ENCODE assay signal across 11 mouse cellular contexts in the genomic region with DNA sequence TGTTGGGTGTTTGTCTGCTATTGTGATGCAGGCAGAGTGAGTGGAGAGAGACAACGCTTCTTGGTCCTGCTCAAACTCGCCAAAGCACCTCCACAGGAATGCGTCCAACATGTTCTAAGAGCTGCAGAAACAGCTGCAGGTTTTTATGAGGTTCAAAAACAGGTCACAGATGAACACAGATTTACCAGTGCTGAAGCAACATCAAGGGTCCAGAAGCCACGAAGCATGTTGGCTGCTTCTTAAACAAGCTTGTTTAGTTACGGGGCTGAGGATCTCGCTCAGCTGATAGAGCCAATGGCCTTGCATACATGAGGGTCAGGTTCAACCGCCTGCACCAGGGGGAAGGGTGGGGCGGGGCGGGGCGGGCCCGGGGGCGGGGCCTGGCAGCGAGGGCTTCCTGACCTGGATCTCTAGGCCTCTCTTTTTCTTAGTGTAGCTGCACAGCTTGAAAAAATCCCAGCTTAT. TPM values are rescaled to one million over a fixed set of nuclear protein-coding genes. Genes with fewer than 3 reads are reported as not detected.
DNase-seq lines count a peak whose midpoint lies in the region; ATAC-seq and TF ChIP-seq lines count a peak whose summit lies in the region.
"Had no signal": no experiment of that assay in that cellular context is flagged by ENCODE, and none has a peak within 500 bp of the region (broad histone marks: within the 10 kb centered on the region; RNA-seq: fewer than 3 reads in every experiment).

No protein-coding gene starts in this region.

- no peaks in the 10 kb centered on the region for H3K36me3 ChIP-seq in testis, adult 2 months (ENCODE audit: control insufficient read depth, insufficient read depth, low read length)
- peaks cover 20% of the 10 kb centered on the region for H3K36me3 ChIP-seq in limb, embryonic 14.5 days (ENCODE audit: control insufficient read depth, insufficient read depth, low read length)
- no peaks in the 10 kb centered on the region; the same call in 1 of the 2 replicates for H3K36me3 ChIP-seq in stomach, embryonic 14.5 days (ENCODE audit: control insufficient read depth, insufficient read depth, low read length)

- H3K4me1 ChIP-seq in testis, adult 2 months (ENCODE audit: control insufficient read depth, insufficient read depth, low read length) = peaks cover 8% of the 10 kb centered on the region
- peaks cover 15% of the 10 kb centered on the region for H3K4me1 ChIP-seq in limb, embryonic 14.5 days (ENCODE audit: control insufficient read depth, insufficient read depth, low read length)
- H3K4me1 ChIP-seq in stomach, embryonic 14.5 days (ENCODE audit: control insufficient read depth, insufficient read depth, low read length) = peaks cover 7% of the 10 kb centered on the region; the same call in 1 of the 2 replicates
- H3K4me1 ChIP-seq in cerebellum, adult 2 months (ENCODE audit: control insufficient read depth, insufficient read depth, low read length) = no peaks in the 10 kb centered on the region

- H3K4me2 ChIP-seq in limb, embryonic 14.5 days (replicated peaks; ENCODE audit: low read depth, low read length, severe bottlenecking) = 0 out of 2 replicates have a peak overlapping the region, but pooled peaks have one; percentile 6
- no peak overlapping the region for H3K4me2 ChIP-seq in stomach, embryonic 14.5 days (replicated peaks; ENCODE audit: low read depth, low read length)
- H3K4me2 ChIP-seq: heart, embryonic 13.5 days had no signal

- H3K27me3 ChIP-seq in testis, adult 2 months (ENCODE audit: control insufficient read depth, insufficient read depth, low read length) = no peaks in the 10 kb centered on the region
- no peaks in the 10 kb centered on the region for H3K27me3 ChIP-seq in limb, embryonic 14.5 days (ENCODE audit: control insufficient read depth, insufficient read depth, low read length)
- H3K27me3 ChIP-seq in stomach, embryonic 14.5 days (ENCODE audit: control insufficient read depth, insufficient read depth, low read length) = no peaks in the 10 kb centered on the region
- no peaks in the 10 kb centered on the region for H3K27me3 ChIP-seq in cerebellum, adult 2 months (ENCODE audit: control insufficient read depth, insufficient read depth, low read length)

- H3K9me3 ChIP-seq in limb, embryonic 14.5 days (ENCODE audit: control insufficient read depth, low read length) = no peaks in the 10 kb centered on the region
- no peaks in the 10 kb centered on the region for H3K9me3 ChIP-seq in stomach, embryonic 14.5 days (ENCODE audit: control insufficient read depth, low read depth, low read length)
- H3K9me3 ChIP-seq: heart, embryonic 13.5 days had no signal

- H3K9ac ChIP-seq in limb, embryonic 14.5 days (ENCODE audit: low read depth, low read length, severe bottlenecking) = no peak overlapping the region
- H3K9ac ChIP-seq in stomach, embryonic 14.5 days (replicated peaks; ENCODE audit: low read depth, low read length) = no peak overlapping the region
- H3K9ac ChIP-seq: heart, embryonic 13.5 days had no signal

- no peak for TF ChIP-seq POLR2A in testis, adult 2 months (IDR thresholded peaks at IDR 0.05; ENCODE audit: control insufficient read depth, low read depth, low read length)
- TF ChIP-seq POLR2A in limb, embryonic 14.5 days (IDR thresholded peaks at IDR 0.05; ENCODE audit: borderline replicate concordance, extremely low read depth, insufficient read depth, insufficient read length) = no peak
- TF ChIP-seq POLR2A in cerebellum, adult 2 months (IDR thresholded peaks at IDR 0.05; ENCODE audit: borderline replicate concordance, insufficient read depth, low read length) = no peak

- WGBS in limb, embryonic 14.5 days = 3% methylated on average over 13 of the region's 13 CpGs
- WGBS in stomach, embryonic 14.5 days = 13% methylated on average over 13 of the region's 13 CpGs
- WGBS in cerebellum, adult 2 months = 39% methylated on average over 13 of the region's 13 CpGs

- peak; percentile 34 for DNase-seq in adrenal gland, postnatal 14 days
- no peak for DNase-seq in adrenal gland, adult 18-20 months (ENCODE audit: low spot score in 2 of 2)
- DNase-seq in testis, postnatal 14 days (ENCODE audit: low spot score) = no peak
- DNase-seq in limb, embryonic 14.5 days (ENCODE audit: low spot score) = peak; percentile 84
- no peak for DNase-seq in cerebellum, adult 2 months
- no peak for DNase-seq in adrenal gland, adult 8-10 months
- DNase-seq: right cerebral cortex, postnatal 4 days had no signal

- no peak for TF ChIP-seq CTCF in testis, adult 2 months (IDR thresholded peaks at IDR 0.05; ENCODE audit: control insufficient read depth, insufficient read depth, insufficient replicate concordance, low read depth, low read length)
- TF ChIP-seq CTCF in cerebellum, adult 2 months (IDR thresholded peaks at IDR 0.05; ENCODE audit: borderline replicate concordance, insufficient read depth, low read depth, low read length) = no peak

- peak overlapping the region; percentile 43; the same call in 1 of the 2 replicates for H3K27ac ChIP-seq in testis, adult 2 months (ENCODE audit: control insufficient read depth, insufficient read depth, low read depth, low read length)
- peak overlapping the region; percentile 40 for H3K27ac ChIP-seq in limb, embryonic 14.5 days (replicated peaks; ENCODE audit: low read depth, low read length)
- H3K27ac ChIP-seq in stomach, embryonic 14.5 days (ENCODE audit: low read length) = peak overlapping the region; percentile 78
- H3K27ac ChIP-seq in cerebellum, adult 2 months (ENCODE audit: insufficient read depth, low read length) = no peak overlapping the region
- H3K27ac ChIP-seq: heart, embryonic 13.5 days had no signal

- ATAC-seq in limb, embryonic 14.5 days (ENCODE audit: low FRiP score, low read depth) = peak; percentile 90
- peak; percentile 83 for ATAC-seq in stomach, embryonic 14.5 days (ENCODE audit: insufficient number of reproducible peaks, insufficient read depth, low FRiP score, low read depth)
- ATAC-seq: forebrain, embryonic 14.5 days had no signal

- no peak overlapping the region for H3K4me3 ChIP-seq in testis, adult 2 months (ENCODE audit: control insufficient read depth, low read depth, low read length)
- H3K4me3 ChIP-seq in limb, embryonic 14.5 days (replicated peaks; ENCODE audit: low read length) = no peak overlapping the region
- H3K4me3 ChIP-seq in stomach, embryonic 14.5 days (ENCODE audit: low read depth, low read length) = no peak overlapping the region
- H3K4me3 ChIP-seq in cerebellum, adult 2 months (replicated peaks; ENCODE audit: insufficient read depth, low read depth, low read length) = no peak overlapping the region
- H3K4me3 ChIP-seq: heart, embryonic 13.5 days had no signal

RNA-seq across cellular contexts. Expression of a gene that starts 22.0 kb away (rescaled TPM):
- total RNA-seq in adrenal gland, postnatal 14 days (2021) = 2.0 and 3.7 TPM in 2 replicates
- total RNA-seq in adrenal gland, adult 18-20 months (2021) = 1 to 10 TPM; 2.8 to 3.6 TPM
- 16.4 and 17.1 TPM in 2 replicates for polyA plus RNA-seq in testis, adult 2 months (2012; rRNA removed)
- 41.0 and 68.8 TPM in 2 replicates for polyA plus RNA-seq in limb, embryonic 14.5 days (2012; rRNA removed)
- 6.9 and 8.1 TPM in 2 replicates for polyA plus RNA-seq in limb, embryonic 14.5 days (2014; fragmentation: Nextera tagmentation; extraction: Ambion mirVana)
- 3.4 and 4.4 TPM in 2 replicates for polyA plus RNA-seq in stomach, embryonic 14.5 days (2014; fragmentation: Nextera tagmentation; extraction: Ambion mirVana)
- polyA plus RNA-seq in cerebellum, adult 2 months (2012; rRNA removed) = 20.6 and 21.8 TPM in 2 replicates
- total RNA-seq in adrenal gland, adult 8-10 months (2022) = 1 to 10 TPM; 2.3 to 3.4 (median 2.6) TPM

RNA-seq across cellular contexts. Expression of a gene that starts 24.8 kb away (rescaled TPM):
- total RNA-seq in adrenal gland, postnatal 14 days (2021) = 26.2 and 34.2 TPM in 2 replicates
- 10 to 100 TPM; 24.6 to 28.4 TPM for total RNA-seq in adrenal gland, adult 18-20 months (2021)
- 12.2 and 15.9 TPM in 2 replicates for polyA plus RNA-seq in testis, adult 2 months (2012; rRNA removed)
- 38.2 and 44.0 TPM in 2 replicates for polyA plus RNA-seq in limb, embryonic 14.5 days (2012; rRNA removed)
- polyA plus RNA-seq in limb, embryonic 14.5 days (2014; fragmentation: Nextera tagmentation; extraction: Ambion mirVana) = 109 and 112 TPM in 2 replicates
- 92.2 and 103 TPM in 2 replicates for polyA plus RNA-seq in stomach, embryonic 14.5 days (2014; fragmentation: Nextera tagmentation; extraction: Ambion mirVana)
- polyA plus RNA-seq in cerebellum, adult 2 months (2012; rRNA removed) = 52.5 and 52.9 TPM in 2 replicates
- 10 to 100 TPM; 25.7 to 31.8 (median 28.9) TPM for total RNA-seq in adrenal gland, adult 8-10 months (2022)

Comparison
In these comparisons a context has a peak if more than half of its experiments do, and no peak if none do; other contexts are left out.
1. DNase-seq: peak in adrenal gland, postnatal 14 days (single experiment) and limb, embryonic 14.5 days (single experiment); none in adrenal gland, adult 18-20 months (0 of 2), testis, postnatal 14 days (single experiment), cerebellum, adult 2 months (0 of 2) and adrenal gland, adult 8-10 months (single experiment).